Mouse (Mus musculus) neutrophil, adult 83 days (primary cell): ENCODE data around the gene Spag6l. TPM values are rescaled to one million over a fixed set of nuclear protein-coding genes. Genes with fewer than 3 reads are reported as not detected.

ENCODE experiments used
- total RNA-seq, 2 experiments: library from RNA; stranded (reverse); gene quantifications; one replicate each; pipeline ENCODE4 v1.2.4; 2023

Gene Spag6l
- total RNA-seq, result 1 to 10 TPM; 5.0 to 5.7 TPM

GRCm38 (mm10) chr16:16828757-16829615 lies at the start of gene Spag6l:
Spag6l (minus strand) TSS chr16:16829456.

GRCm38 (mm10) chr16:16870617-16871331 lies 41.5 kb upstream of the Spag6l start, which contains the start of the genes Top3b and Vpreb1:
Top3b (plus strand) TSS chr16:16870736.
Vpreb1 (minus strand) TSS chr16:16870843.

GRCm38 (mm10) chr16:16863978-16864377 lies 34.7 kb upstream of the Spag6l start, which contains the start of gene Igll1:
Igll1 (minus strand) TSS chr16:16863985.

Other genes starting within 250 kb of the Spag6l start
- gene Fgd4, start 228.9 kb downstream of the Spag6l start, total RNA-seq, result 100 to 1,000 TPM; 114 to 139 TPM
- not detected for gene Olfr19, start 153.1 kb downstream of the Spag6l start, total RNA-seq
- 1 to 10 TPM; 1.0 to 5.4 TPM for gene Igll1, start 34.5 kb upstream of the Spag6l start, total RNA-seq
- 10 to 100 TPM; 77.8 to 92.0 TPM for gene Top3b, start 41.3 kb upstream of the Spag6l start, total RNA-seq
- gene Vpreb1, start 41.4 kb upstream of the Spag6l start, total RNA-seq, result 1 to 10 TPM; 1.3 to 2.4 TPM
- 1 to 10 TPM; 8.6 to 9.2 TPM for gene Ppm1f, start 67.0 kb upstream of the Spag6l start, total RNA-seq
- gene Mapk1, start 153.9 kb upstream of the Spag6l start, total RNA-seq, result 100 to 1,000 TPM; 108 to 112 TPM
- gene Ypel1, start 240.2 kb upstream of the Spag6l start, total RNA-seq, result under 1 TPM; 0.20 to 0.33 TPM